Mouse (Mus musculus) olfactory bulb, adult 2 months (tissue): Measurements from ENCODE around the gene Scrg1.

Experiments used
- CTCF ChIP-seq: fragments of 200-500 bp; IDR thresholded peaks from 2 replicates; pipeline ENCODE4 v1.5.1; 2012; ENCODE audit warnings: low read depth, mild to moderate bottlenecking, low read length, moderate library complexity; ENCODE audit not compliant: insufficient read depth
- POLR2A ChIP-seq: fragments of 200-500 bp; IDR thresholded peaks from 2 replicates; pipeline ENCODE4 v1.6.1; 2012; ENCODE audit warnings: mild to moderate bottlenecking, low read depth, low read length, moderate library complexity; ENCODE audit not compliant: insufficient read depth

DNA sequence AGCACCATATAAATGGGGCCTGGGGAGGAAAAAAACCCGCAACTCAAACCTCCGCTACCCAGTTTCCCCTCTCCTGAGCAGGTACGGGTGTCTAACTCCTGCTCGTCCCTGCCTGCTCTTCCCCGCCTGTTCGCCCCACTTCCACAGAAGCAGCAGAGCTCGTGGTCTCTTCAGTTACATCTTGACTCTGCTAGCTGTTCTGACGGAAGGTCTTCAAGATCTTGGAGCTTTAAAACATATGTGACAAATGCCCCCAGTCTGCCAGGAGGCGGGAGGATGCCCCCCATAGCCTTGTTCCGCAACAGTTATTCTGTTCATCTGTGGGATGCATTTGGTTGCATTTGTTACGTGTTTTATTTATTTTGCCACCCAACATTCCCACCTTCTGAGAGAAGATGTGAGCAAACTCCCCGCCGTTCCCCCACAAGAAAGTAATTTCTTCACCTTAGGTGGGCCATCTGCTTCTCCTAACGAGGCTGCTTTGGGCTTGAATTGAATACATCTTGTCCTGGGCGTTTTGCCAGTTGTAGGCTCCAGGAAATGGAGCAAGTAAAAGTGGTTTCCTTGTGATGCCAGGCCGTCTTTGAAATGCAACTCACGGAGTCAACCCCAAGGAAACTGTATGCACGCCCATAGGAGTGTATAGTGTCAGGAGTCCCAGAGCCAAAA lies 19.8 kb upstream of the Scrg1 start:
- TF ChIP-seq CTCF (no peak), POLR2A (no peak)
